Mouse (Mus musculus) embryonic facial prominence, embryonic 10.5 days (tissue): ENCODE measurements around the gene Sipa1l3. TPM values are rescaled to one million over a fixed set of nuclear protein-coding genes. Genes with fewer than 3 reads are reported as not detected.

Experiments
- DNase-seq: peaks from one replicate; pipeline ENCODE4 v3.0.0-alpha.2; 2017; ENCODE audit warnings: low spot score
- H3K27ac ChIP-seq: fragments of 300-500 bp; sonication (generic); replicated peaks from 2 replicates; pipeline ENCODE4 v1.5.1; 2016; ENCODE audit warnings: mild to moderate bottlenecking
- H3K27me3 ChIP-seq: fragments of 300-500 bp; sonication (generic); replicated peaks from 2 replicates; pipeline ENCODE4 v1.6.1; 2016; ENCODE audit warnings: low read depth, mild to moderate bottlenecking; ENCODE audit not compliant: poor library complexity, severe bottlenecking
- H3K36me3 ChIP-seq: fragments of 300-500 bp; sonication (generic); replicated peaks from 2 replicates; pipeline ENCODE4 v1.6.1; 2016; ENCODE audit warnings: mild to moderate bottlenecking, moderate library complexity
- H3K4me1 ChIP-seq: fragments of 300-500 bp; sonication (generic); 2 replicates; pipeline ENCODE4 v1.6.1; 2016
- H3K4me3 ChIP-seq: fragments of 300-500 bp; sonication (generic); 2 replicates; pipeline ENCODE4 v1.5.1; 2016; ENCODE audit warnings: mild to moderate bottlenecking, moderate library complexity
- H3K9me3 ChIP-seq: fragments of 300-500 bp; sonication (generic); 2 replicates; pipeline ENCODE4 v1.6.1; 2016; ENCODE audit warnings: mild to moderate bottlenecking
- WGBS: fragments of 180-500 bp; shearing (Covaris S2); methylation state at CpG from one replicate; pipeline ENCODE4 v1.1.7; 2016; 5-methylcytosine and 5-hydroxymethylcytosine counted together
- polyA plus RNA-seq: library from polyadenylated mRNA; unstranded; fragments of >200 nt; fragmentation: Nextera tagmentation; extraction: Ambion mirVana; gene quantifications from 2 replicates; pipeline ENCODE4 v1.2.1, GENCODE M21; 2016

Gene Sipa1l3
- polyA plus RNA-seq, 1 experiment from 2014 or later: 9.2 TPM

DNA sequence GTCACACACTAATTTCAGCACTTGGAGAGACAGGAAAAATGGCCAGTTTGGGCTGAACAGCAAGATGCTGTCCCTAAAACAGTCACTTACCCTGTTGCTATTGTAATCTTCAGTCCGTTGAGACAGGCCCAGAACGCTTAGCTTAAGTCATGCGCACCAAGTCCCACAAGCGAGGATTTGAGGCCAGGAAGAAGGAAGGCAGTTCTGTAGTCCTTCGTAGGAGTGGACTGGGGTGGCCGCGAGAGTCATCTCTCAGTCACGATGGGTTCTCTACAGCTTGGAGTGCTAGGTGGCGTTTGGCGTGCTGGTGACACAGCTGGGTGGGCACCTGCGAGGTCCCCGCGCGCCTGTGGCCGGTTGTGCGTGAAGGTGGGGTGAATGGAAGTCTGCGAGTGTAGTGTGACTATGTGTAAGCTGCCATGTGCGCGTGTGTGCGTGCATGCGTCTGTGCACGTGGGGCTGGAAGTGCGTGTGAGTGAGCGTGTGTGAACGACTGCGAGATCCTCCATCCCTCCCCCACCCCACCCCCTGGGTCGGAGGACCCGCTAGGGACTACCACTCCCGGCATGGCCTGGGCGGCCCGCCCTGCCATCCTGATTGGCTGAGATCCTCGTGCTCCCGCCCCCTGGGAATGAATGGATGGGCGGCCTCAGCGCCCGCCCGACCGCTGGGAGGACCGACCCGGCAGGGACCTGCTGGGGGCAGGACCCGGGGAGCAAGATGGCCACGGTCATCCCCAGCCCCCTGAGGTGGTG is 210.9 kb downstream of the Sipa1l3 start:
- Histone ChIP-seq H3K4me1 (peaks cover 66% of the 10 kb centered on the region), H3K4me3 (peak overlapping the region; percentile 84), H3K9me3 (no peaks in the 10 kb centered on the region), H3K36me3 (peaks cover 16% of the 10 kb centered on the region), H3K27ac (peak overlapping the region; percentile 83), H3K27me3 (peaks cover 74% of the 10 kb centered on the region)
- peak; percentile 94 for DNase-seq
- under 1% methylated on average over 42 of the region's 42 CpGs for WGBS

DNA sequence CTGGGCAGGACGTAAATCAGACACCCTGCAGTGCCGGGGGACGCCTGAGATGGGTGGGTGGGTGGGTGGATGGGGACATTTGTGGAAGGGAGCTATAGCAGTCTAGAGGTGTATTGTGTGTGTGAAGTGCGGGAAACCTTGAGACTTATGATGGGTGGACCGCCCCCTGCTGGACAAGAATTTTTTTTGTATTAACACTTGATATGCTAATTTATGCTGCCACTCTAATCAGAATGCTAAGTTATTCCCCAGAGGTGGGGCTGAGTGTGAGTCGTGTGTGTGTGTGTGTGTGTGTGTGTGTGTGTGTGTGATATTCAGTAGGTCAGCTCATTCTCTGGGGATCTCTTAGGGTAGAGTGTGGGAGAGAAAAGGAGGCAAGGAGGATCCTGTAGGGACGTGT is 211.8 kb downstream of the Sipa1l3 start:
- peaks cover 65% of the 10 kb centered on the region for H3K4me1 ChIP-seq
- H3K27me3 ChIP-seq: peaks cover 81% of the 10 kb centered on the region
- peak; percentile 65 for DNase-seq
- H3K36me3 ChIP-seq: peaks cover 9% of the 10 kb centered on the region
- peak overlapping the region; percentile 54; the same call in 1 of the 2 replicates for H3K27ac ChIP-seq
- H3K9me3 ChIP-seq: no peaks in the 10 kb centered on the region
- 25% methylated on average over 7 of the region's 7 CpGs for WGBS
- peak overlapping the region; percentile 84; the same call in 1 of the 2 replicates for H3K4me3 ChIP-seq

DNA sequence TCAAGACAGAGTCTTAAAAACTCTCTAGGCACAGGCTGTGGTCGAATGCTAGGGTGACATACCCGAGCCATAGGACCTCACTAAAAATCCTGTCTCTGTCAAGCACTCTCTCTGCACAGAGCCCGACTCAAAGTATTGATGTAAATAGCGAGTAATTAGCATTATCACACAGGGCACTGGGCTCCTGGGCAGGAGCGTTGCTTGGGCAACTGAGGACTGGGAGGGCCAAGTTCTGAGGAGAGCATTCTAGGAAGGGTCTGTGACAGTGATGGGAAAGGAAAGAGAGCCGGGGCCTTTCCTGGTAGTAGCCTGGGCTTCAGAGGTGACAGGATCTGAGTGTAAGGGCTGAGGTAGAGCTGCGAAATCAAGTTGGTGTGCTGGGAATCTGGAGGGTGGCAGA is 212.3 kb downstream of the Sipa1l3 start:
- no peak for DNase-seq
- peak overlapping the region; percentile 75 for H3K4me3 ChIP-seq

DNA sequence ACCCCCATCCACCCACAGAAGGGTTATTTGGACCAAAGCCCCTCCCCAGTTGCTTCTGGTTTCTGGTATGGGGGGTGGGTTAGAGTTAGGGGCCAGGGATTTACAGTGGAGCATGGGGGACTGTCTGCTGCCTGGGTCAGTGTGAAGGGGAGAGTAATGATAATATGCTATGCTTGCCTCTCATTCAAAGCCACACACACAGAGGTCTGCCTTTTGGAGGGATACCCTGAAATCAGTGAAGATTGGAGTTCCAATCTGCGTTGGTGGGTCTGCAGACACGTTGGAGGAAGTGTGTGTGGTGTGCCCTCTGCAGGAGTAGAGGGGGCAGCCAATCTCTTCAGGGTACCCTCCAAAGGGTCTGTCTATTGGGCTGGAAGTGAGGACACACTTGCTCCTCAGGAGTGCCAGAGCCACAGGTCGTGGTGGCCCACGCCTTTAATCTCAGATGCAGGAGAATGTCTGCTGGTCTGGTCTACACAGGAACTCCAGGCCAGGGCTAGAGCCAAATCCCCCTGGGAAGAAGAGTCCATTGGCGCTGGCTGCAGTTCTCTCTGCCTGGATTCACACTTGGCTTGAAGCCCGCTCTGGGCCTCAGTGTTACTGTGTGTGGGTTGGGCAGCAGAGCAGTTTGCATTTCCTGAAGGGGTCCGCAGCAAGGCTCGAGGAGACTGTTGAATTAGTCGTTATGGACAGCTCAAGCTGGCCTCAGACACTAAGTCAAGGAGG is 213.0 kb downstream of the Sipa1l3 start:
- H3K36me3 ChIP-seq: no peaks in the 10 kb centered on the region
- peaks cover 70% of the 10 kb centered on the region for H3K27me3 ChIP-seq
- H3K4me1 ChIP-seq: peaks cover 69% of the 10 kb centered on the region
- DNase-seq: peak; percentile 22
- peak overlapping the region; percentile 86 for H3K27ac ChIP-seq
- peak overlapping the region; percentile 75 for H3K4me3 ChIP-seq
- H3K9me3 ChIP-seq: no peaks in the 10 kb centered on the region
- 16% methylated on average over 9 of the region's 9 CpGs for WGBS

More for the DNA sequence above, 212.3 kb downstream of the Sipa1l3 start:
- Histone ChIP-seq H3K9me3 (no peaks in the 10 kb centered on the region), H3K36me3 (peaks cover 4% of the 10 kb centered on the region), H3K4me1 (peaks cover 67% of the 10 kb centered on the region), H3K27me3 (peaks cover 77% of the 10 kb centered on the region), H3K27ac (peak overlapping the region; percentile 54; the same call in 1 of the 2 replicates)
- WGBS: 33% methylated on average over 7 of the region's 7 CpGs

DNA sequence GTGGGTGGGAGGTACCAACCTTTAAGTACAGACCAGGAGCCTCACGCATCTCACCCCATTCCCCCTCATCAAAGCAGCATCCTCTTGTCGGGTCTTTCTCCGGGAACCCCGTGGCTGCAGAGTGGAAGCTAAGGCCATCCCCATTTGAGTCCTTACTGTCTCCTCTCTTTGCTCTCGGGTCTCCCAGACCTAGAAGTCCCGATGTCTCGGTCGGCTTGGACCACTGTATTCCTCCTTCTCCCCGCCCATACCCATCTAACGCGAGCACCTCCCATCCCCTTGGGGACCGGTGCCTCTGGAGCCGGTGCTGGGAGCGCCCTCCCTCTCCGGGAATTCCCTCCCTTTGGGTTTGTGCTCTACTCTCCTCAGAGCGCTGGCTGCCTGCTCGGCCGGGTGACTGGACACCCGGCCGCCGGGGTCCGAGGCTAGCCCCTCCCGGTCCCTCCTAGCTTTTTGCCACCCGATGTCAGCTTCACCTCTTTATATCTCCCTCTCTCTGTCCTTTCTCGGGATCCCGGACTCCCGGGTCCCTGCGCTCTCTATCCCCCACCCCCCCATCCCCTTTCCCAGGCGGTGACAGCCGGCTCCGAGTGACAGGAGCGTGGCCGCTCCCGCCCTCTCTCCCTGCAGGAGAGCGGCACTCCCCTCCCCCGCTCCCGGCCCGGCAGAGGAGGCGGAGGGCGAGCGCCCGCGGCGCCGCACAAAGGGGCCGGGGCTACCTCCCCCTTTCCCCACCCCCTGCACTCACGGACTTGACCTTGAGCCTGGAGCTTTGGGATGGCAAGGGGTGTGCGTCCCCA is 213.8 kb downstream of the Sipa1l3 start:
- peak; percentile 73 for DNase-seq
- Histone ChIP-seq H3K9me3 (no peaks in the 10 kb centered on the region), H3K4me3 (peak overlapping the region; percentile 75), H3K27ac (peak overlapping the region; percentile 86), H3K4me1 (peaks cover 67% of the 10 kb centered on the region), H3K27me3 (peaks cover 63% of the 10 kb centered on the region), H3K36me3 (no peaks in the 10 kb centered on the region)
- under 1% methylated on average over 48 of the region's 48 CpGs for WGBS

DNA sequence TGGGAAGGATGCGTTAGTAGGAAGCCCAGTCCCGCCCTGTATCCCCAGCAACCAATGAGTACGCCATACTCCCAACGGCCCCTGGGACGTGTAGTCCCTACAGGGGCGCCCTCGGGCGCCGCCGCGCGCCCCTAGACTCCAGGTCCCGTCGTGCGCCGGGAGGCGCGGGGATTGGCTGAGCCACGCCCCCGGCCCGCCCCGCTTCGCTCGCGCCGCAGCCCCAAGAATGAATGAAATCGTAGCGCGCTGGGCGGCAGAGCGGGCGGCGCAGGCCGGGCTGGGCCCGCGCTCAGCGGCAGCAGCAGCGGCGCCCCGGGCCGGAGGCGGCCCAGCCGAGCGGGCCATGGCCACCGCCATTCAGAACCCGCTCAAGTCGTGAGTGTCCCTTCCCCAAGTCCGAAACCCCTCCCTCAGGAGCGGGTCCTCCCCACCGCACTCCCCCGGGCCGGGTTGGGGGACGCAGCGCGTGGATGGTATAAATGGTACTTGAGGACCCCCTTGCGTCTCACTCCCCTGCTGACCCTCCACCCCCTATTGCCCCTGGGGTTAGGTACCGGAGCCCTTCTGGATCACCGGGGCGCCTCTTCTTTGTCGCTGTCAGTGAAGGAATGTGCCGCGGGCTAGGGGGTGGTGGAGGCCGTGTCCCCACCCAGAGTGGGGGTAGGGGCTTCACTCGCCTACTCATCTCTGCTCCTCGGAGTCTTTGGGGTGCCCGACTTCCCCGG is 214.5 kb downstream of the Sipa1l3 start, which contains the start of gene Dpf1:
TSS of gene Dpf1 (plus strand) at position 214 of the 725 bp plus-strand sequence.
- H3K27ac ChIP-seq: peak within 1 kb of the TSS; percentile 86
- H3K27me3 ChIP-seq: peaks cover 55% of the 10 kb centered on the region
- H3K4me3 ChIP-seq: peak within 1 kb of the TSS; percentile 75
- peaks cover 59% of the 10 kb centered on the region for H3K4me1 ChIP-seq
- DNase-seq: peak; percentile 90
- H3K9me3 ChIP-seq: no peaks in the 10 kb centered on the region
- H3K36me3 ChIP-seq: no peaks in the 10 kb centered on the region
- WGBS: under 1% methylated on average over 67 of the region's 67 CpGs

DNA sequence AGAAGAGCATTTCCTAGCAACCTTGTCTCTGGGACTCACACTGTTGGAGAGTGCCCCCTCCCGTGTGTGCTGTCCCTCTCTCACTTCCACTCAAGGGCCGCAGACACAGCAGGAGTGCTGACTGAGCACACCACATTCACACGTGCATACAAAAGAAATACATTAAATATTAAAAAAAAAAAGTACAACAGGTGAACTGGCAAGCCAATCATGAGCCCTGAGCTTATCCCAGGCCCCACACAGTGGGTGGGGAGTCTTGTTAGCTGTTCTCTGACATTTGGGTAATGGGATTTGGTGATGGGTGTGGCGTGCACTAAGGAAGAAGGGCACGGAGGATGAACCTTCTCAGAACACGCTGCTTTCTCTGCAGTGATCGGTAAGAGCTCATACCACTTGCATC is 215.8 kb downstream of the Sipa1l3 start:
- H3K4me3 ChIP-seq: no peak overlapping the region
- 67% methylated on average over 7 of the region's 7 CpGs for WGBS
- peaks cover 46% of the 10 kb centered on the region for H3K4me1 ChIP-seq
- no peak overlapping the region for H3K27ac ChIP-seq
- H3K27me3 ChIP-seq: peaks cover 45% of the 10 kb centered on the region
- no peak for DNase-seq
- H3K9me3 ChIP-seq: no peaks in the 10 kb centered on the region
- H3K36me3 ChIP-seq: no peaks in the 10 kb centered on the region

DNA sequence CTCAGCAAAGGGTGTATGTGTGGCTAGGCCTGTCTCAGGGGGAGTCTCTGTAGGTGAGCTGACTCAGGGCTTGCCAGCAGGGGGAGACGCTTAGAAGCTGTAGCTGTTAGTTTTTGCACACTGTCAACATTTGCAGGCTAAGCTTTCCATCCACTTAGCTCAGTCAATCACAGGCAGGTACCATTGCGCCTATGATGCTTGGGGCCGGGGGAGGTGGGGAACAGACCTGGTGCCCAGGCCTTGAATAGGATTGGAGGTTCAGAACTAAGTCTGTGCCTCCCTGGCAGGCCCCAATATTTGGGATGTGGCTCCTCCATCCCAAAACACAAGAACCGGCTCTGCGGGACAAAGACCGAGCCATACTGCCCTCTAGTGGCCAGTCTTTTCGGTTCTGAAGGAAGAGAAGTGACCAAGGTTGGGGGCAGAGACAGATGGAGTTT is 217.3 kb downstream of the Sipa1l3 start:
- H3K4me1 ChIP-seq: peaks cover 31% of the 10 kb centered on the region
- WGBS: 1% methylated on average over 7 of the region's 7 CpGs
- peaks cover 36% of the 10 kb centered on the region for H3K27me3 ChIP-seq
- H3K9me3 ChIP-seq: no peaks in the 10 kb centered on the region
- H3K27ac ChIP-seq: peak overlapping the region; percentile 69; the same call in 1 of the 2 replicates
- peak; percentile 81 for DNase-seq
- no peaks in the 10 kb centered on the region for H3K36me3 ChIP-seq
- peak overlapping the region; percentile 42 for H3K4me3 ChIP-seq

DNA sequence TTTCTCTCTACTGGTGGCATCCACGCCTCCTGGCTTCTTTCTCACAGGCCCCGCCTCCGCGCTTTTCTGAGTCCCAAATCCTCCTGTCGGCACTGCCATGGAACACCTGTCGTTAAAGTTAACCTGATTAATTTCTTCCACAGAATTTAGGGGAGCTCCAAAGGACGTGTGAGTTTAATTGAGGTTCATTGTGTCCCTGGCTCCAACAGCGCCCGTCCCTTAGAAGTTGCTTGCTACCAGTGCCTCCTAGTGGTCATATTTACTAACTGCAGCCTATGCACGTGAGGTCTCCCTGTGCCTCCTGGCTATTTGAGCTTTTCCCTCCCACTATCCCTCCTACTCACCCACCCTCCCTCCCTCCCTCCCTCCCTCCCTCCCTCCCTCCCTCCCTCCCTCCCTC is 221.4 kb downstream of the Sipa1l3 start:
- peak; percentile 74 for DNase-seq
- Histone ChIP-seq H3K36me3 (no peaks in the 10 kb centered on the region), H3K27me3 (peaks cover 11% of the 10 kb centered on the region; the same call in 1 of the 2 replicates), H3K4me1 (peaks cover 27% of the 10 kb centered on the region), H3K9me3 (no peaks in the 10 kb centered on the region), H3K4me3 (0 out of 2 replicates have a peak overlapping the region, but pooled peaks have one; percentile 6), H3K27ac (no peak overlapping the region)
- WGBS: 9% methylated on average over 10 of the region's 10 CpGs

DNA sequence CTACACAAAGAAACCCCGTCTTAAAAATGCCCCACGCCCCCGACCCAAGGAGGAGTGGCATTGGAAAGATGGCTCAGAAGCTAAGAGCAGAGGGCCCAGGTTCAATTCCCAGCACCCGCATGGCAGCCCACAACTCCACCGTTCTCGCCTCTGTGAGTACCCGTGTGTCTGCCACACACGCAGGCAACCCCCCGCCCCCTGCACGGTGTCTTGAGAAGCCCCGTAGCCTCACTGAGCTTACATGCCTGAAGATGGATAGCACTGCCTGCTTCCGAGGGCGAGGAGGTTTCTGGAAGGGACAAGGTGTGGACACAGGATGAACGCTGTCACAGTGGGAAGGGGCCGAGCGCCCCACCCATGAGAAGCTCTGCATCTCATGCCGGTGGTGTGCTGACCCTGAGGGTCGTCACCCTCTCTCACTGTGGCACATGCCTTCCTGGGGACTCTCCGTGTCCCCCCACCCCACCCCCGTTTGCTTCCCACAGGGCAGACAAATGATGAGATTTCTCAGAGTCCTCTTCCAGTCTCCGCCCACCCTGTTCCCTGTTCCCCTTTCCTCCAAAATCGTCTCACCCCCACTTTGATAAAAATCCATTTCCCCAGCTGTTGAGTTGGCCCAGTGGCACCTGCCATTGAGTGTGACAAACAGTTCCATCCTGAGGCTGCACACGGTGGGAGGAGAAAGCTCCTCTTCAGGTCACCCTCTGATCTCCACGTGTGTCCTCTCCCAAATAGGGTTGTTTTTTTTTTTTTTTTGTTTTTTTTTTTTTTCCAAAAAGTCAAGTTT is 222.4 kb downstream of the Sipa1l3 start:
- H3K4me1 ChIP-seq: peaks cover 34% of the 10 kb centered on the region
- DNase-seq: no peak
- H3K9me3 ChIP-seq: no peaks in the 10 kb centered on the region
- no peak overlapping the region for H3K27ac ChIP-seq
- H3K27me3 ChIP-seq: peaks cover 10% of the 10 kb centered on the region
- no peak overlapping the region for H3K4me3 ChIP-seq
- 84% methylated on average over 24 of the region's 24 CpGs for WGBS
- H3K36me3 ChIP-seq: no peaks in the 10 kb centered on the region
